Mouse (Mus musculus): Measurements from ENCODE around the gene Tbc1d10b.
"Not testable (repeated sequence)": the region's sequence is repeated elsewhere in the genome, so short reads cannot be mapped to it uniquely, and the experiment has no call there.

The Tbc1d10b gene

GRCm38 (mm10) chr7:127207374-127208294 lies 634 bp downstream of the Tbc1d10b start:
- DNase-seq (ENCODE audit: low read depth, low spot score), result no peak

GRCm38 (mm10) chr7:127206606-127207005 lies 1.7 kb downstream of the Tbc1d10b start:
- DNase-seq (ENCODE audit: low read depth, low spot score), result no peak

GRCm38 (mm10) chr7:127196484-127196883 lies 11.8 kb downstream of the Tbc1d10b start:
- no peak for DNase-seq (ENCODE audit: low read depth, low spot score)

- peak; percentile 97 for DNase-seq (ENCODE audit: low read depth, low spot score)
Measured at GRCm38 (mm10) chr7:127195544-127196295, 12.5 kb downstream of the Tbc1d10b start, which contains the start of gene Cd2bp2. TSS of gene Cd2bp2 (minus strand) at chr7:127196050.

GRCm38 (mm10) chr7:127194633-127195029 lies 13.6 kb downstream of the Tbc1d10b start:
- DNase-seq (ENCODE audit: low read depth, low spot score), result no peak

- no peak for DNase-seq (ENCODE audit: low read depth, low spot score)
Measured at GRCm38 (mm10) chr7:127194011-127194632, 14.1 kb downstream of the Tbc1d10b start.

GRCm38 (mm10) chr7:127192989-127193388 lies 15.3 kb downstream of the Tbc1d10b start:
- no peak for DNase-seq (ENCODE audit: low read depth, low spot score)

- no peak for DNase-seq (ENCODE audit: low read depth, low spot score)
Measured at GRCm38 (mm10) chr7:127190672-127191071, 17.6 kb downstream of the Tbc1d10b start.

GRCm38 (mm10) chr7:127188305-127189276 lies 19.7 kb downstream of the Tbc1d10b start:
- DNase-seq (ENCODE audit: low read depth, low spot score), result no peak

- DNase-seq (ENCODE audit: low read depth, low spot score), result no peak
Measured at GRCm38 (mm10) chr7:127187351-127187750, 20.9 kb downstream of the Tbc1d10b start.

GRCm38 (mm10) chr7:127185601-127186000 lies 22.7 kb downstream of the Tbc1d10b start:
- no peak for DNase-seq (ENCODE audit: low read depth, low spot score)

- DNase-seq (ENCODE audit: low read depth, low spot score), result no peak
Measured at GRCm38 (mm10) chr7:127184720-127185119, 23.5 kb downstream of the Tbc1d10b start.

GRCm38 (mm10) chr7:127183828-127184227 lies 24.4 kb downstream of the Tbc1d10b start:
- no peak for DNase-seq (ENCODE audit: low read depth, low spot score)

GRCm38 (mm10) chr7:127183345-127183744 lies 24.9 kb downstream of the Tbc1d10b start:
- DNase-seq (ENCODE audit: low read depth, low spot score), result no peak

GRCm38 (mm10) chr7:127181724-127182123 lies 26.5 kb downstream of the Tbc1d10b start:
- not testable (repeated sequence) for DNase-seq (ENCODE audit: low read depth, low spot score)

GRCm38 (mm10) chr7:127180783-127181182 lies 27.5 kb downstream of the Tbc1d10b start:
- no peak for DNase-seq (ENCODE audit: low read depth, low spot score)

GRCm38 (mm10) chr7:127176937-127177336 lies 31.3 kb downstream of the Tbc1d10b start:
- no peak for DNase-seq (ENCODE audit: low read depth, low spot score)

- DNase-seq (ENCODE audit: low read depth, low spot score), result no peak
Measured at GRCm38 (mm10) chr7:127166501-127166900, 41.8 kb downstream of the Tbc1d10b start.

GRCm38 (mm10) chr7:127165607-127166493 lies 42.4 kb downstream of the Tbc1d10b start:
- no peak for DNase-seq (ENCODE audit: low read depth, low spot score)

- DNase-seq (ENCODE audit: low read depth, low spot score), result no peak
Measured at GRCm38 (mm10) chr7:127164002-127164401, 44.3 kb downstream of the Tbc1d10b start.

Data from forelimb bud, embryonic 11.5 days (tissue).